Mouse (Mus musculus): ENCODE measurements around the gene Prkab2.

Prkab2 gene

DNA sequence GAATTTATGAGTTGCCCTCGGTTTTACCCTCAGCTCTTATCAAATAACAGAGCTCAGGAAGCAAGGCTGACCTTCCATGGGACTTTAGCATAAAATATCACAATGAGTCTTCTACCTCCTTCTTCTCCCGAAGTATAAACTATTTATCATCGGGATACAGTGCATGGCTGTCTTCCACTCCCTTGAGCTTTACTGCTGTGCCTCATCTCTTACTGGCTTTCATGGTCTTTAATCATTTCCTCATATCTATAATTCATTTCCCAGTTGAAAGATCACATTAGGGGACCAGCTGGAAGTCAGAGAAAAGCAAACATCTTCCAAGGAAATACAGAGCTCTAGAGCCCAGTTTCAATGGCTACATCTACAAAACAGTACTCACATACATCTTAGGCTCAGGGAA is 9.0 kb upstream of the Prkab2 start:
- in situ Hi-C loops (cut with MboI; ENCODE audit: unreplicated experiment in 2 of 2) = no loop called here

DNA sequence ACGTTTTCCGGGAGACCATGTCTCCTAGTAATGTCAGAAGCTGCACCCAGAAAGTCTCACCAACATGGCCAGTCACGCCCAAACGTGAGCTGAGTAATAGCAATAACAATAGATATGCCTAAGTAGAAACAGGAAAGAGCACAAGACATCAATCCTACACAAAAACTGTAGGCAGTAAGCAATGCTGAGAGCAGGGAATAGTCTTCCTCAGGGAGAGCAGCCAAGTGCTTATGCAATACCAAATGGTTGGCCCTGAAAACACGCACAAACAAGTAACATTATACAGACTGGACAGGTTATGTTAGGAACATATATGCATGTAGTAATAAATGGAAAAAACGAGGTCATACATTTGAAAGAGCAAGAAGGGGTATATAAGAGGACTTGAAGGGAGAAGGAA is 8.5 kb upstream of the Prkab2 start:
- in situ Hi-C loops (cut with MboI; ENCODE audit: unreplicated experiment in 2 of 2) = no loop called here

DNA sequence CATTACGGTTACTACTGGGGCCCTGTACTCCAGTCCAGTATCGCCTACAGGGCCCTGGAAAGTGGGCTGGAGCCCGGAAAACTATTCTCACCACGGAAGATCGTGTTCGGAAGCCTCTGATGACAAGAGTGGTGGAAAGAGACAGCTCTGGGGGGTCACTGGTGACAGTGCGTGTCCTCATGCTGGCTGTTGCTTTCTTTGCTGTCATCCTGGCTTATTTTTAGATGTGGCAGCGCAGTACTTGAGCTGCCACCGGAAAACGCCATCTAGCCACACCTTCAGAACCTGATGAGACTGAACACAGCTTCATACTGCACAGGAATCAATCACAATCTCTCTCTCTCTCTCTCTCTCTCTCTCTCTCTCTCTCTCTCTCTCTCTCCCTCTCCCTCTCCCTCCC is 6.4 kb upstream of the Prkab2 start:
- in situ Hi-C loops (cut with MboI; ENCODE audit: unreplicated experiment in 2 of 2) = no loop called here

- in situ Hi-C loops (cut with MboI; ENCODE audit: unreplicated experiment in 2 of 2) = no loop called here
Measured at GRCm38 (mm10) chr3:97653781-97654180, 4.2 kb upstream of the Prkab2 start.

- in situ Hi-C loops (cut with MboI; ENCODE audit: unreplicated experiment in 2 of 2) = loop anchor here in 1 of 2 experiments (5.0 kb wide), 1 partner anchor 48 kb away; no protein-coding TSS in a partner anchor
Measured at GRCm38 (mm10) chr3:97654901-97655300, 3.1 kb upstream of the Prkab2 start.

- in situ Hi-C loops (cut with MboI; ENCODE audit: unreplicated experiment in 2 of 2) = loop anchor here in 1 of 2 experiments (5.0 kb wide), 1 partner anchor 51 kb away; no protein-coding TSS in a partner anchor
Measured at GRCm38 (mm10) chr3:97658426-97659193, 617 bp downstream of the Prkab2 start.

DNA sequence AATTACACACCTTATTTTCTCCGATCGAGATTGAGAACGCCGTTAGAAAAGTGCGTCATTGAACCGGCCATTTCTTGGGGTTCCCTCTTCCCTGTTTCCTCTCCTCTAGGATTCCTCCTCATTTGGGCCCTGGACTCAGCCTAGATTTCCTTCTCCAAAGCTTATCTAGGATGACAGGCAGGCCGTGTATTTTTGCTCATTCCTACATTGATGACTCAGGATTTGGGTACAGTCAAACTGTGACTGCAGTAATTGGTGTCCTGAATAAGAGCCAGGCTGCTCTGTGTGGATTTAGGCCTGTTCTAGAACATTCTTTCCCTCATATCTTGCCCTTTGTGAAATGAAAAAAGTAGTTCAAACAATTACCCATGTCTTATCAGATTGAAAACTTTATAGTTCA is 1.8 kb downstream of the Prkab2 start:
- in situ Hi-C loops (cut with MboI; ENCODE audit: unreplicated experiment in 2 of 2) = loop anchor here (5.0 to 10.0 kb wide), 2 partner anchors 52 to 105 kb away; no protein-coding TSS in a partner anchor

GRCm38 (mm10) chr3:97661206-97661605 is 3.2 kb downstream of the Prkab2 start:
- in situ Hi-C loops (cut with MboI; ENCODE audit: unreplicated experiment in 2 of 2) = loop anchor here in 1 of 2 experiments (10.0 kb wide), 1 partner anchor 104 kb away; no protein-coding TSS in a partner anchor

DNA sequence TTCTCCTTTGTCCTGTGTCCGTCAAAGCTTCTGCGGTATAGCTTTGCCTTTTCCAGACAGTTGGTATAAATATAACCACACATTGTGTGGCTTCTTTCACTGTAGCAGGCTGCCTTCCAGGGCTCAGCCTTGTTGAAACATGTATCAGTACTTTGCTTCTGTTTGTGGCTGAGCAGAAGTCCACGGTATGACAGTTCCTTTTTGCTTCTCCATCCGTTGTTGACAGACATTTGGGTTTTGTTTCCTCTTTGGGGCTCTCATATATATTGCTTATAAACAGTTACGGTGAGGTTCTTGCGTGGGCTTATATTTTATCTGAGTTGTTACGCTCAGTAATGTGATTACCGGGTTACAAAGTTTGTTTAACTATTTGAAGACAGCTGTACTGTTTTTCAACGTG is 7.5 kb downstream of the Prkab2 start:
- in situ Hi-C loops (cut with MboI; ENCODE audit: unreplicated experiment in 2 of 2) = loop anchor here in 1 of 2 experiments (10.0 kb wide), 1 partner anchor 99 kb away; no protein-coding TSS in a partner anchor

DNA sequence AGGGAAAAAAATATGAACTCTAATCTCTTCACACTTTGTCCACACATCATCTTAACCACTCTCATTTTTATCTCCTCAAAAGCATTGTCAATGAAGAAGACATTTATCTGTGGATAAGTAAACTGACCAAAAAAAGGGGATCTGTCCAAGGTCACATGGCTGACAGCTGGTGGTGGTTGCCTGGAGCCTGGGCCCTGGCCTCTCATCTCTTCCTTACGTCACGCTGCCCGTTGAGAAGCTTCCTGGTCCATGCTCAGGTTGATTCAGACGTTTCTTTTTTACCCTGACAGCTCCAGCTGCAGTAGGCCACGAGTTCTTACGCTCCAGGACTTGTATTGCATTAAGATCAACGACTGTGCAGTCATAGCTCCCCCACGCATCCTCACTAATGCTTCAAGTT is 8.2 kb downstream of the Prkab2 start:
- in situ Hi-C loops (cut with MboI; ENCODE audit: unreplicated experiment in 2 of 2) = loop anchor here in 1 of 2 experiments (10.0 kb wide), 1 partner anchor 99 kb away; no protein-coding TSS in a partner anchor

GRCm38 (mm10) chr3:97667093-97667675 is 9.2 kb downstream of the Prkab2 start:
- in situ Hi-C loops (cut with MboI; ENCODE audit: unreplicated experiment in 2 of 2) = loop anchor here in 1 of 2 experiments (10.0 kb wide), 1 partner anchor 98 kb away; no protein-coding TSS in a partner anchor

- in situ Hi-C loops (cut with MboI; ENCODE audit: unreplicated experiment in 2 of 2) = loop anchor here (5.0 to 25.0 kb wide), 3 partner anchors 208 to 640 kb away; no protein-coding TSS in a partner anchor
Measured at GRCm38 (mm10) chr3:97674644-97675110, 16.7 kb downstream of the Prkab2 start, which contains the start of gene Gm17651. TSS of gene Gm17651 (minus strand) at chr3:97674694.

DNA sequence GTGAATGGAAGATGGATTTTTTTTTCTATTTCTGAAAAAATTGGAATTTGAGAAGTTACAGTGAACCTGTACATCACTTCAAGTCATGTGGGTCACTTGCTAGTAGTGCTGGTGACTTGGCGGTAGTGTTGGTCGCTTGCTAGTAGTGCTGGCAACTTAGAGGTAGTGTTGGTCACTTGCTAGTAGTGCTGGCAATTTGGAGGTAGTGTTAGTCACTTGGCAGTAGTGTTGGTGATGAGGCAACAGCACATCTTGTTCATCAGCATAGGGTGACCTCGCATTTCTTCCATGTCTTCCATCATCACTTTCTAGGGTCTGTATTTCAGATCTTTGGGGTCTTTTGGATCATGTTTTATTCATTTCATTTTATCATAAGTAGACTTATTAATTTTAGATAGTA is 18.1 kb downstream of the Prkab2 start:
- in situ Hi-C loops (cut with MboI; ENCODE audit: unreplicated experiment in 2 of 2) = loop anchor here (5.0 to 25.0 kb wide), 3 partner anchors 206 to 639 kb away; no protein-coding TSS in a partner anchor

GRCm38 (mm10) chr3:97678416-97678815 is 20.4 kb downstream of the Prkab2 start:
- in situ Hi-C loops (cut with MboI; ENCODE audit: unreplicated experiment in 2 of 2) = loop anchor here (5.0 to 25.0 kb wide), 3 partner anchors 204 to 636 kb away; no protein-coding TSS in a partner anchor

- in situ Hi-C loops (cut with MboI; ENCODE audit: unreplicated experiment in 2 of 2) = loop anchor here (5.0 to 25.0 kb wide), 4 partner anchors 87 to 1294 kb away; no protein-coding TSS in a partner anchor
Measured at GRCm38 (mm10) chr3:97680631-97681320, 22.8 kb downstream of the Prkab2 start.

- in situ Hi-C loops (cut with MboI; ENCODE audit: unreplicated experiment in 2 of 2) = loop anchor here (5.0 to 25.0 kb wide), 4 partner anchors 86 to 1293 kb away; no protein-coding TSS in a partner anchor
Measured at GRCm38 (mm10) chr3:97681321-97682158, 23.5 kb downstream of the Prkab2 start.

DNA sequence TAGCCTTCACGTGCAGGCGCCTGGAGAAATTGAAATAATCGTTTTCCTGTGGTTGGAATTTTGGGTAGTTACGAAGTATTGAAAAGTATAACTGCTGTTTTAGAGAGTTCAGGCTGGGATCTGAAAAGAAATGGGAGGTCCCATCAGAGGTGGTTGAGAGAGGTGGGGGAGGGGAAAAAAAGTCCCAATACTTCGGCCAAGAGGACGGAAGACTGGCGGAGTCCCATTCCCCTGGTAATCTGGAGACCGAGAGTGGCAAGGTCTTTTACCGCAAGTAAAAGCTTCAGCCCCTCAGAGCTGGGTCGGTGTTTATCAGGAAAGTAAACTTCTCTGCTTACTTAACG is 24.1 kb downstream of the Prkab2 start:
- in situ Hi-C loops (cut with MboI; ENCODE audit: unreplicated experiment in 2 of 2) = loop anchor here (5.0 to 25.0 kb wide), 4 partner anchors 85 to 1293 kb away; no protein-coding TSS in a partner anchor

- in situ Hi-C loops (cut with MboI; ENCODE audit: unreplicated experiment in 2 of 2) = loop anchor here (5.0 to 25.0 kb wide), 4 partner anchors 85 to 1292 kb away; no protein-coding TSS in a partner anchor
Measured at GRCm38 (mm10) chr3:97682576-97682975, 24.6 kb downstream of the Prkab2 start.

GRCm38 (mm10) chr3:97683560-97684195 is 25.7 kb downstream of the Prkab2 start:
- in situ Hi-C loops (cut with MboI; ENCODE audit: unreplicated experiment in 2 of 2) = loop anchor here (5.0 to 25.0 kb wide), 4 partner anchors 84 to 1291 kb away; no protein-coding TSS in a partner anchor
